Mouse (Mus musculus) hindbrain, embryonic 15.5 days (tissue): ENCODE data around the gene Tmed3. TPM values are rescaled to one million over a fixed set of nuclear protein-coding genes. Genes with fewer than 3 reads are reported as not detected.

Experiments
- ATAC-seq: fragments of 200-750 bp; cut with Nextera tagmentation; 2 replicates; pipeline ENCODE4 v1.8.0; 2017; ENCODE audit warnings: low read depth, moderate number of reproducible peaks, moderate TSS enrichment; ENCODE audit not compliant: low FRiP score
- H3K27ac ChIP-seq: fragments of 300-500 bp; sonication (generic); replicated peaks from 2 replicates; pipeline ENCODE4 v1.5.1; 2015; ENCODE audit warnings: mild to moderate bottlenecking, inconsistent platforms
- H3K27me3 ChIP-seq: fragments of 300-500 bp; sonication (generic); 2 replicates; pipeline ENCODE4 v1.6.1; 2015; ENCODE audit warnings: control low read depth, inconsistent platforms
- H3K36me3 ChIP-seq: fragments of 300-500 bp; sonication (generic); 2 replicates; pipeline ENCODE4 v1.6.1; 2015; ENCODE audit warnings: control low read depth, inconsistent platforms
- H3K4me1 ChIP-seq: fragments of 300-500 bp; sonication (generic); replicated peaks from 2 replicates; pipeline ENCODE4 v1.6.1; 2015; ENCODE audit warnings: control low read depth, inconsistent platforms
- H3K4me2 ChIP-seq: fragments of 300-500 bp; sonication (generic); 2 replicates; pipeline ENCODE4 v1.6.1; 2015; ENCODE audit warnings: moderate library complexity, mild to moderate bottlenecking, inconsistent platforms
- H3K4me3 ChIP-seq: fragments of 300-500 bp; sonication (generic); 2 replicates; pipeline ENCODE4 v1.5.1; 2015; ENCODE audit warnings: mild to moderate bottlenecking, inconsistent platforms
- H3K9ac ChIP-seq: fragments of 300-500 bp; sonication (generic); 2 replicates; pipeline ENCODE4 v1.6.1; 2015; ENCODE audit warnings: inconsistent platforms
- H3K9me3 ChIP-seq: fragments of 300-500 bp; sonication (generic); 2 replicates; pipeline ENCODE4 v1.6.1; 2016; ENCODE audit warnings: control low read depth, inconsistent platforms
- WGBS: fragments of 180-500 bp; shearing (Covaris S2); methylation state at CpG from one replicate; pipeline ENCODE4 v1.1.7; 2015; 5-methylcytosine and 5-hydroxymethylcytosine counted together
- polyA plus RNA-seq: library from polyadenylated mRNA; unstranded; fragments of >200 nt; fragmentation: Nextera tagmentation; extraction: Ambion mirVana; gene quantifications from 2 replicates; pipeline ENCODE4 v1.2.1, GENCODE M21; 2015

Gene Tmed3
- polyA plus RNA-seq, 1 experiment from 2014 or later = 60.1 TPM

DNA sequence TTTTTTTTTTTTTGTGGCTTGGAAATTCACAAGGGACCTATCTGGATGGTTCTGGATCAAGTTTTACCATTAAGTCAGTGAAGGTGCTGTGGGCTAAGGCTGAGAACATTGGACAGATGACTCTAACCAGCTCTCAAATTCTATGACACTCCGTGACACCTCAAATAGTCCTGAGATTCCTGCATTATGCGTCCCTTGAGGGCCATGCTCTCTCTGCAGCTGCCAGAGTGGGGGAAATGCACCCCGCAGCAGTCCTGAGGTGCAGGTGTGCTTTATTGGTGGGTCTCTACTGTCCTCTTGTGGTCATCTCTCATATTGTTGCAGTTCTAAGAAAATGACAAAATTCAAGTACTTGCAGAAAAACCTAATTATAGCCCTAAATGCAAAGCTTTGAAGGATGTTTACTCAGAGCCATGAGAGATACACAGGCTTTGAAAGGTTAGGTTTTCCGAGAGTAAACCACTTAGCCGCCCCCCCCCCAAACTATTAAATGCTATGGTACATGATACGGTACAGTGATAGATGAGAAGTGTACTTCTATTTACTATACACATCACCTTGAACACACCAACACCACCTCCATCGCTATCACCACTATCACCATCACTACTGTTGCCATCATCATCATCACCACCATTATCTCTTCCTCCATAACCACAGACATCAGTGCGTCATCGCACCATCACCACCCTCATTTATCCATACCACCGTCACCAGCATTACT, 17.2 kb downstream of the Tmed3 start:
- H3K27me3 ChIP-seq = no peaks in the 10 kb centered on the region
- H3K4me2 ChIP-seq = no peak overlapping the region
- no peak overlapping the region for H3K9ac ChIP-seq
- 60% methylated on average over 10 of the region's 10 CpGs for WGBS
- ATAC-seq = peak; percentile 76
- no peaks in the 10 kb centered on the region for H3K9me3 ChIP-seq
- no peaks in the 10 kb centered on the region for H3K4me1 ChIP-seq
- H3K27ac ChIP-seq = no peak overlapping the region
- H3K36me3 ChIP-seq = no peaks in the 10 kb centered on the region
- H3K4me3 ChIP-seq = no peak overlapping the region

DNA sequence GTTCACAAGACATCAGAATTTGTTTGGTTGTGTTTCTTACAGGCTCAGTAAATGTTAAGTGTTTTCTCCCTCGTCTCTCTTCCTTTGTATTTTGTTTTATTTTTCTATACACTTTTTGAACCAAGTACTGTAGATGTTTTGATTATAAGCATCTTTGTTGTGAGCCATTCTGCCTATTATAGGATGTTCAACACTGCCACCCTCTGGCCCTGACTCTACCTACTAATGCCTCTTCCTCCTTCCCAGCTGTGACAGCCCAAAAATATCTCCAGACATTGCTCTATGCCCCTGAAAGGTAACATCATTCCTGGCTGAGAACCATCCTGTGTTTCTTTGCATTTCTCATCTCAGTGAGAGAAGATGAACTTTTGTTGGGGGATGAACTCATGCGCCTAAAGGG, 18.6 kb downstream of the Tmed3 start:
- Histone ChIP-seq H3K27ac (no peak overlapping the region), H3K27me3 (no peaks in the 10 kb centered on the region), H3K36me3 (no peaks in the 10 kb centered on the region), H3K4me1 (no peaks in the 10 kb centered on the region), H3K4me2 (no peak overlapping the region), H3K4me3 (no peak overlapping the region), H3K9ac (no peak overlapping the region), H3K9me3 (no peaks in the 10 kb centered on the region)
- no peak for ATAC-seq
- WGBS = 76% methylated on average over 2 of the region's 2 CpGs

GRCm38 (mm10) chr9:89678974-89679373, 25.9 kb downstream of the Tmed3 start:
- Histone ChIP-seq H3K36me3 (no peaks in the 10 kb centered on the region), H3K4me1 (no peaks in the 10 kb centered on the region), H3K9me3 (no peaks in the 10 kb centered on the region), H3K27ac (no peak overlapping the region), H3K4me2 (no peak overlapping the region), H3K4me3 (no peak overlapping the region), H3K27me3 (no peaks in the 10 kb centered on the region), H3K9ac (no peak overlapping the region)
- 61% methylated on average over 1 of the region's 1 CpGs for WGBS
- ATAC-seq = peak; percentile 85

GRCm38 (mm10) chr9:89674014-89674618, 30.8 kb downstream of the Tmed3 start:
- Histone ChIP-seq H3K4me3 (no peak overlapping the region), H3K9me3 (no peaks in the 10 kb centered on the region), H3K4me1 (no peaks in the 10 kb centered on the region), H3K27me3 (no peaks in the 10 kb centered on the region), H3K9ac (no peak overlapping the region), H3K36me3 (no peaks in the 10 kb centered on the region), H3K4me2 (no peak overlapping the region), H3K27ac (no peak overlapping the region)
- 62% methylated on average over 3 of the region's 3 CpGs for WGBS
- ATAC-seq = peak; percentile 89

- no peaks in the 10 kb centered on the region for H3K36me3 ChIP-seq
- H3K9me3 ChIP-seq = no peaks in the 10 kb centered on the region
- H3K4me2 ChIP-seq = no peak overlapping the region
- no peak overlapping the region for H3K9ac ChIP-seq
- no peaks in the 10 kb centered on the region for H3K27me3 ChIP-seq
- H3K4me3 ChIP-seq = no peak overlapping the region
- WGBS = 100% methylated on average over 1 of the region's 1 CpGs
- H3K4me1 ChIP-seq = no peaks in the 10 kb centered on the region
- H3K27ac ChIP-seq = no peak overlapping the region
- no peak; the same call in 1 of the 2 replicates for ATAC-seq
Observed at GRCm38 (mm10) chr9:89673402-89673801, 31.5 kb downstream of the Tmed3 start.

- Histone ChIP-seq H3K27me3 (no peaks in the 10 kb centered on the region), H3K9ac (no peak overlapping the region), H3K4me3 (no peak overlapping the region), H3K9me3 (no peaks in the 10 kb centered on the region), H3K4me1 (no peaks in the 10 kb centered on the region), H3K36me3 (no peaks in the 10 kb centered on the region), H3K4me2 (no peak overlapping the region), H3K27ac (no peak overlapping the region)
- ATAC-seq = no peak
- WGBS = 82% methylated on average over 4 of the region's 4 CpGs
Observed at GRCm38 (mm10) chr9:89669878-89670277, 35.0 kb downstream of the Tmed3 start.

DNA sequence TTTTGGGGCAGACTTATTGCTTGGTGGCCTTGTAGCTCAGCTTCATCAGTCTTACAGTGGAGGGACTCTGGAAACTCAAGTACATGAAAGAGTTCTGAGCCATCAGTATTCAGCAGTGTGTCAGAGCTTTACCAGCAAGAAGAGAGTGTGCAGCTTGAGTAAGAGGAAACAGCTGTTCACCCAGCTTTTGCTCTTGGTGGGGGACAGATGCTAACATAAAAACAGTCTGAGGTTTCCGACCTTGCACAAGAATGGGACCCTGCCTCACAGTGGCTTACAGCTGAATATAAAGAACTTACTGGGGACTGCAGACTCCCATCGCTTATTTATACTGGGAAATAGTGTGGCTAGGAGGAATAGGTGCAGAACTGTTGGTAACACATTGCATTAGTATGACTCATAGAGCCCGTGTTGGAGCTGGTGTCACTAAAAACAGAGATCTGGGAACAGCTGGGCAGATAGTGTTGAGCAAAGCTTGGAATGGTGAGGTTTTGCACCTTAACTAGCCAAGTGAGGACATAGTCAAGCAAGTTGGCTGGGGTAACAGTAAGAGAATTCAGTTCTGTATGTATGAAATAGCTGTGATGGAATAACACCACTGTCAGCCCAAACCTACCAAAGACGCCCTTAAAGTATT, 37.4 kb downstream of the Tmed3 start:
- WGBS = 88% methylated on average over 4 of the region's 4 CpGs
- Histone ChIP-seq H3K9ac (no peak overlapping the region), H3K4me1 (no peaks in the 10 kb centered on the region), H3K4me3 (no peak overlapping the region), H3K27me3 (no peaks in the 10 kb centered on the region), H3K9me3 (no peaks in the 10 kb centered on the region), H3K27ac (no peak overlapping the region), H3K4me2 (no peak overlapping the region), H3K36me3 (no peaks in the 10 kb centered on the region)
- ATAC-seq = no peak

GRCm38 (mm10) chr9:89650913-89651312, 54.0 kb downstream of the Tmed3 start:
- Histone ChIP-seq H3K4me2 (no peak overlapping the region), H3K4me1 (no peaks in the 10 kb centered on the region), H3K36me3 (no peaks in the 10 kb centered on the region), H3K9ac (no peak overlapping the region), H3K27me3 (no peaks in the 10 kb centered on the region), H3K27ac (no peak overlapping the region), H3K4me3 (no peak overlapping the region), H3K9me3 (no peaks in the 10 kb centered on the region)
- ATAC-seq = no peak
- WGBS = 85% methylated on average over 6 of the region's 6 CpGs

Other genes with a start within 250 kb of the Tmed3 start
- 4.7 and 5.7 TPM in 2 replicates for gene Minar1, start 81.9 kb downstream of the Tmed3 start, polyA plus RNA-seq
- gene Ankrd34c, start 33.4 kb upstream of the Tmed3 start, polyA plus RNA-seq = 0.45 and 0.73 TPM in 2 replicates
- gene Rasgrf1, start 204.8 kb upstream of the Tmed3 start, polyA plus RNA-seq = 12.5 and 13.5 TPM in 2 replicates